ENCODE assay signal across 8 mouse cellular contexts in genomic region chr8:120486477-120487376, GRCm38 (mm10).
DNase-seq lines count a peak whose midpoint lies in the region; ATAC-seq lines count a peak whose summit lies in the region.

No protein-coding gene starts in this region.

- H3K9me3 ChIP-seq in embryonic facial prominence, embryonic 10.5 days = no peaks in the 10 kb centered on the region
- H3K9me3 ChIP-seq in heart, embryonic 14.5 days (ENCODE audit: control insufficient read depth, low read length) = no peaks in the 10 kb centered on the region
- H3K9me3 ChIP-seq in neural tube, embryonic 12.5 days = no peaks in the 10 kb centered on the region

- peak overlapping the region; percentile 87 for H3K4me3 ChIP-seq in embryonic facial prominence, embryonic 10.5 days
- peak overlapping the region; percentile 85 to 93 for H3K4me3 ChIP-seq in heart, embryonic 14.5 days (ENCODE audit: control insufficient read depth in 1 of 2, insufficient read depth in 1 of 2, low read depth in 1 of 2, low read length in 2 of 2)
- H3K4me3 ChIP-seq in neural tube, embryonic 12.5 days = peak overlapping the region; percentile 98

- H3K27me3 ChIP-seq in embryonic facial prominence, embryonic 10.5 days (replicated peaks; ENCODE audit: low read depth, poor library complexity, severe bottlenecking) = peaks cover 58% of the 10 kb centered on the region
- H3K27me3 ChIP-seq in heart, embryonic 14.5 days (ENCODE audit: control insufficient read depth, insufficient read depth, low read length) = no peaks in the 10 kb centered on the region
- no peaks in the 10 kb centered on the region; the same call in 1 of the 2 replicates for H3K27me3 ChIP-seq in neural tube, embryonic 12.5 days (replicated peaks)

- peak overlapping the region; percentile 96 for H3K4me2 ChIP-seq in heart, embryonic 14.5 days (ENCODE audit: low read length)
- peak overlapping the region; percentile 98 for H3K4me2 ChIP-seq in neural tube, embryonic 12.5 days (replicated peaks)

- peak overlapping the region; percentile 94 for H3K27ac ChIP-seq in embryonic facial prominence, embryonic 10.5 days (replicated peaks)
- H3K27ac ChIP-seq in heart, embryonic 14.5 days (replicated peaks in 1 of 2; ENCODE audit: control insufficient read depth in 1 of 2, insufficient read depth in 1 of 2, low read depth in 2 of 2, low read length in 2 of 2) = peak overlapping the region; percentile 81 to 97
- peak overlapping the region; percentile 100 for H3K27ac ChIP-seq in neural tube, embryonic 12.5 days

- H3K36me3 ChIP-seq in embryonic facial prominence, embryonic 10.5 days (replicated peaks) = no peaks in the 10 kb centered on the region
- H3K36me3 ChIP-seq in heart, embryonic 14.5 days (ENCODE audit: control insufficient read depth, insufficient read depth, low read length) = no peaks in the 10 kb centered on the region
- no peaks in the 10 kb centered on the region for H3K36me3 ChIP-seq in neural tube, embryonic 12.5 days

- peaks cover 96% of the 10 kb centered on the region for H3K4me1 ChIP-seq in embryonic facial prominence, embryonic 10.5 days
- H3K4me1 ChIP-seq in heart, embryonic 14.5 days (ENCODE audit: control insufficient read depth in 2 of 2, insufficient read depth in 2 of 2, low read length in 2 of 2) = peaks cover 43 to 55% of the 10 kb centered on the region in 2 experiments
- H3K4me1 ChIP-seq in neural tube, embryonic 12.5 days = peaks cover 56% of the 10 kb centered on the region

- WGBS in embryonic facial prominence, embryonic 10.5 days = under 1% methylated on average over 50 of the region's 50 CpGs
- 6% methylated on average over 50 of the region's 50 CpGs for WGBS in heart, embryonic 14.5 days
- WGBS in neural tube, embryonic 12.5 days = under 1% methylated on average over 50 of the region's 50 CpGs

- peak; percentile 75 for DNase-seq in CD4-positive helper T cell, adult 2 months (ENCODE audit: low read depth, low spot score)
- peak; percentile 53 for DNase-seq in T-cell, adult 2 months (ENCODE audit: low spot score)
- peak; percentile 78 for DNase-seq in embryonic facial prominence, embryonic 10.5 days (ENCODE audit: low spot score)
- peak; percentile 70 for DNase-seq in kidney, postnatal 10 days
- peak; percentile 63 to 75 for DNase-seq in lung, adult 18-20 months
- peak; percentile 49 to 62 for DNase-seq in thymus, postnatal 36 days

- H3K9ac ChIP-seq in heart, embryonic 14.5 days (ENCODE audit: low read length) = peak overlapping the region; percentile 93
- peak overlapping the region; percentile 98 for H3K9ac ChIP-seq in neural tube, embryonic 12.5 days

- 0 out of 2 replicates have a peak, but pooled peaks have one; percentile 7 for ATAC-seq in heart, embryonic 14.5 days (ENCODE audit: insufficient number of reproducible peaks, insufficient read depth, low FRiP score, low read depth)
- ATAC-seq in neural tube, embryonic 12.5 days (ENCODE audit: low FRiP score, low read depth) = no peak; the same call in 1 of the 2 replicates
